Mouse (Mus musculus): ENCODE data around the gene Gm45713.
A peak's percentile ranks its signal among the peaks of the same experiment; 100 is the strongest.
"Not testable (repeated sequence)": the region's sequence is repeated elsewhere in the genome, so short reads cannot be mapped to it uniquely, and the experiment has no call there.

The Gm45713 gene

GRCm38 (mm10) chr7:45095965-45096364, 40.1 kb downstream of the Gm45713 start:
- not testable (repeated sequence) for DNase-seq (ENCODE audit: low spot score)

- DNase-seq (ENCODE audit: low spot score) = peak; percentile 31
Measured at GRCm38 (mm10) chr7:45095367-45095766, 40.7 kb downstream of the Gm45713 start.

- no peak for DNase-seq (ENCODE audit: low spot score)
Measured at GRCm38 (mm10) chr7:45094121-45094520, 41.9 kb downstream of the Gm45713 start.

- DNase-seq (ENCODE audit: low spot score) = no peak
Measured at GRCm38 (mm10) chr7:45093516-45093905, 42.5 kb downstream of the Gm45713 start.

- DNase-seq (ENCODE audit: low spot score) = no peak
Measured at GRCm38 (mm10) chr7:45092828-45093515, 43.1 kb downstream of the Gm45713 start.

GRCm38 (mm10) chr7:45092048-45092447, 44.0 kb downstream of the Gm45713 start, which contains the start of gene Rcn3:
TSS of gene Rcn3 (minus strand) at chr7:45092221.
- peak; percentile 63 for DNase-seq (ENCODE audit: low spot score)

GRCm38 (mm10) chr7:45091001-45091990, 44.7 kb downstream of the Gm45713 start:
- no peak for DNase-seq (ENCODE audit: low spot score)

GRCm38 (mm10) chr7:45090251-45090977, 45.6 kb downstream of the Gm45713 start:
- DNase-seq (ENCODE audit: low spot score) = no peak

- no peak for DNase-seq (ENCODE audit: low spot score)
Measured at GRCm38 (mm10) chr7:45088597-45088996, 47.4 kb downstream of the Gm45713 start.

- DNase-seq (ENCODE audit: low spot score) = no peak
Measured at GRCm38 (mm10) chr7:45086084-45086483, 49.9 kb downstream of the Gm45713 start.

- DNase-seq (ENCODE audit: low spot score) = no peak
Measured at GRCm38 (mm10) chr7:45083300-45083890, 52.6 kb downstream of the Gm45713 start.

GRCm38 (mm10) chr7:45082401-45083299, 53.4 kb downstream of the Gm45713 start:
- DNase-seq (ENCODE audit: low spot score) = peak; percentile 67

GRCm38 (mm10) chr7:45081016-45081415, 55.0 kb downstream of the Gm45713 start:
- DNase-seq (ENCODE audit: low spot score) = no peak

GRCm38 (mm10) chr7:45079856-45080255, 56.2 kb downstream of the Gm45713 start:
- DNase-seq (ENCODE audit: low spot score) = peak; percentile 92

GRCm38 (mm10) chr7:45078513-45078912, 57.5 kb downstream of the Gm45713 start:
- DNase-seq (ENCODE audit: low spot score) = peak; percentile 80

- DNase-seq (ENCODE audit: low spot score) = no peak
Measured at GRCm38 (mm10) chr7:45077829-45078228, 58.2 kb downstream of the Gm45713 start.

GRCm38 (mm10) chr7:45077322-45077721, 58.7 kb downstream of the Gm45713 start:
- DNase-seq (ENCODE audit: low spot score) = no peak

GRCm38 (mm10) chr7:45076501-45076900, 59.5 kb downstream of the Gm45713 start:
- DNase-seq (ENCODE audit: low spot score) = no peak
